Mouse (Mus musculus) gastrocnemius, postnatal 14 days (tissue): Measurements from ENCODE around the gene Ubp1. TPM values are rescaled to one million over a fixed set of nuclear protein-coding genes. Genes with fewer than 3 reads are reported as not detected.
A peak's percentile ranks its signal among the peaks of the same experiment; 100 is the strongest.
"Not testable (repeated sequence)": the region's sequence is repeated elsewhere in the genome, so short reads cannot be mapped to it uniquely, and the experiment has no call there.

Experiments used
- DNase-seq: peaks from one replicate; pipeline ENCODE4 v3.0.0; 2021; ENCODE audit warnings: mixed read lengths
- intact Hi-C: fragments of 180-260 bp; cut with DNase I; formaldehyde crosslinking; loops from one replicate; pipeline ENCODE4 v1.15.1; 2025; ENCODE audit warnings: low total_unique reads
- long read RNA-seq, 2 experiments: library from polyadenylated mRNA; stranded (forward); transcript quantifications; one replicate each; pipeline ENCODE4 v2.0.0; 2021
- total RNA-seq, 2 experiments: library from RNA; stranded (reverse); gene quantifications; 2 replicates each; pipeline ENCODE4 v1.2.3; 2021

The Ubp1 gene
- 10 to 100 TPM; 16.0 to 16.2 TPM for total RNA-seq
- long read RNA-seq, experiment 1, partial matches to known transcripts: 0 of 13 reads
- long read RNA-seq, experiment 1, other reads (novel, unspliced or antisense): 8 of 13 reads
- long read RNA-seq, experiment 2, partial matches to known transcripts: 0 of 12 reads
- long read RNA-seq, experiment 2, other reads (novel, unspliced or antisense): 3 of 12 reads

DNA sequence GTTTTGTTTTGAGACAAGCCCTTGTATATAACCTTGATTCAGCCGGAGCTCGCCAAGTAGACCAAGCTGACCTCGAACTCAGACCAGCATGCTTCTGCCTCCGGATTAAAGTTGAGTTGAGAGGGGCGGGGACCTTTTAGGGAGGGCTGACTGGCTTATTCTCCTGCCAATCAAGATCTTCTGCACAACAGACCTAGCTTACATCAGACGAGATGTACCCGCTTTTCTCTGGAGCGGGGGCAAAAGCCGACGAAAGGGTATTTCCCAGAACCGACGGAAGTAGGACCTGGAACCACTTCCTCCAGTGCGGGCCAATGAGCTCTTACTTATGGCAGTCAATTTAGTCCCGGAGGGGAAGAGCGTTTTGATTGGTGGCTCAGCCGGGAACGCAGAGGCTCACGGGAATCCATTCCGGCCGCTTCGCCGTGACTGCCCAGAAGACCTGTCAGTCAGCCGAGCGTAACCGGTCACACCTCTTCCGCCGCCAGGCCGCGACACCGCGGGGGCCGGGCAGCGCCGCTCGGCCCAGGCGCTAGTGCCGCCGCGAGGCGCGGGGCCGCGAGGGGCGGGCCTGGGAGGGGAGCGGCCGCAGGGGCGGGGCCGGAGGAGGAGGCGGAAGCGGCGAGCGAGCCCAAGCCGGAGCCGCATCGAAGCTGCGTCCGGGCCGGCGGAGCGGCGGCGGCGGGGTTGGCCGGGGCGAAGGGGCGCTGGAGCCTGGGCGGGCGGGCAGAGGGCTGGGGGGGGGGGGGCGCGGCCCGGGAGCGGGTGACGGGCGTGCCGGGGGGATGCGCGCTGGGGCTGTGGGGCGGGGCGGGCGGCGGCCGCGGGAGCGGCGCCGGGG is at the start of gene Ubp1:
Gene Ubp1 (plus strand): TSS at position 401 of the 841 bp plus-strand sequence.
- peak; percentile 96 for DNase-seq
- intact Hi-C loops: no loop called here

DNA sequence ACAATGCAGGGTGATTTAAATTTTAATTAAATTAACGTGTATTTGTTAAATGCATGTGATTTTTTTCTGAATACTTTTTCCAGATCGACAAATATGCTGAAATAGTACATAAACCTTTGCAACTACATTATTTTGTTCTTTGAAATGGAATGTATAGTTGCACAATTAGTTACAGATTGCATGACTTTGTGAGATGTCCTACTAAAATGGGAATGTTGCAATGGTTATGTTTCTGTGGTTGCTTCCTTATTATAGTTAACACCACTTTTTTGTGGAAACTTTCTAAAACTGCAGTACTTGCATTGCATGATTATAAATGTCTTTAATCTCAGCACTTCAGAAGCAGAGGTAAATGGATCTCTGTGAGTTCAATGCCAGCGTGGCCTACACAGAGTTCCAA is 35.8 kb upstream of the Ubp1 start:
- intact Hi-C loops: no loop called here
- no peak for DNase-seq

- intact Hi-C loops: loop anchor here (10.0 kb wide), 1 partner anchor 158 kb away; the partner anchor contains the start of gene Clasp2
- no peak for DNase-seq
These were observed 27.6 kb upstream of the Ubp1 start for GRCm38 (mm10) chr9:113903136-113903535.

DNA sequence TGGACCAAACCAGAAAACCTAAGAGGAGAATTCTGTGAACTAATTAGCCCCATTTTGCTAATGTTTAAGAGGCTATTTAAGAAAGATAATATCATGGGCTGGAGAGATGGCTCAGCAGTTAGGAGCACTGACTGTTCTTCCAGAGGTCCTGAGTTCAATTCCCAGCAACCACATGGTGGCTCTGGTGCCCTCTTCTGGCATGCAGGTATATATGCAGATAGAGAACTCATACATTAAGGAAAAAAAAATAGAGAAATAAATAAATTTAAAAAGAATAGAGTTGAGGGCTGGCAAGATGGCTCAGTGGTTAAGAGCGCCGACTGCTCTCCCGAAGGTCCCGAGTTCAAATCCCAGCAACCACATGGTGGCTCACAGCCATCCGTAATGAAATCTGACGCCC is 26.4 kb upstream of the Ubp1 start:
- intact Hi-C loops: loop anchor here (10.0 kb wide), 1 partner anchor 160 kb away; the partner anchor contains the start of gene Clasp2
- not testable (repeated sequence) for DNase-seq

DNA sequence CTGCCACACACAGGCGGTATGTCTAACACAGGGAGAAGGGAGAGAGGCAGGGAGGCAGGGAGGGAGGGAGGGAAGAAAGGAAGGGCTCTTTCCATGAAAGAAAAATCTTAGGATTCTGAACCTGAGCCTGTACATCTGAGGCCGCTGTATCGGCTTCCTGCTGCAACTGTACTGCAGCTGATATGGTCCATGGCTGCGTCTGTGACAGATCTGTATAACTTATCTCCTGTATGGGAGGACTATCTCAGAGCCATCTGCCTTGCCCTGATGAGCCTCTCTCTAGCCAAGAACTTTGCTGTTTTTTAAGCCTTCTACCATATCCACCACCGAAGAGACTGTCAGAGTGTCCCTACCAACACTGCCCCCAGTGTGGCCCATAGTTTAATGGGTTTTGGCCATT is 14.9 kb upstream of the Ubp1 start:
- intact Hi-C loops: no loop called here
- no peak for DNase-seq

GRCm38 (mm10) chr9:113922677-113923076 is 8.1 kb upstream of the Ubp1 start:
- intact Hi-C loops: no loop called here
- no peak for DNase-seq

DNA sequence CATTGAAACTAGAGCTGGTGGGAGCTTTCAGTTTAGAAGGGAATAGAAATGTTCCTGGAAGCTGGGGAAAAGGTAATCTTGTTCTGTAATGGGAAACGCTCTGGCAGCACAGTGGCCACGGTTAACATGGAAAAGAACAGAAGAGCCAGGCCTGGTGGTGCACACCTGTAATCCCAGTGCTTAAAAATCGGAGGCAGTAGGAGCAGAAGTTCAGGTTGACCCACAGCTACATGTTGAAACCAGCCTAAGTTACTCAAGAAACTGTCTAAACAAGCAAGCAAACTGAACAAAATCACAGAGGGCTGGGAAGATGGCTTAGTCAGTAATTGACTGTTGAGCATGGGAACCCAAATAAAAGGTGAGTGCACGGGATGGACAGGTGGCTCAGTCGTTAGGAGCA is 5.9 kb upstream of the Ubp1 start:
- no peak for DNase-seq
- intact Hi-C loops: no loop called here

DNA sequence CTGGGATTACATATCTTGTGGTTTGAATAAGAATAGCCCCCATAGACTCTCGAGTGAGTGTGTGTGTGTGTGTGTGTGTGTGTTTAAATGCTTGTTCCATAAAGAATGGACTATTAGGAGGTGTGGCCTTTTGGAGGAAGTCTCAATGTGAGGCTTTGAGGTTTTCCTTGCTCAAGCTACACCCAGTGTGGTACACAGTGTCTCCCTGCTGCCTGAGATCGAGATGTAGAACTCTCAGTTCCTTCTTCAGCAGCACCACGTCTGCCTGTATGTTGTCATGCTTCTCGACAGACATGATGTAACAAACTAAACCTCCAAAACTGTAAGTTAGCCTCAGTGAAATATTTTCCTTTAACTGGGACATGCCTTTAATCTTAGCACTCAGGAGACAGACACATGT is 2.1 kb upstream of the Ubp1 start:
- DNase-seq: no peak
- intact Hi-C loops: no loop called here

DNA sequence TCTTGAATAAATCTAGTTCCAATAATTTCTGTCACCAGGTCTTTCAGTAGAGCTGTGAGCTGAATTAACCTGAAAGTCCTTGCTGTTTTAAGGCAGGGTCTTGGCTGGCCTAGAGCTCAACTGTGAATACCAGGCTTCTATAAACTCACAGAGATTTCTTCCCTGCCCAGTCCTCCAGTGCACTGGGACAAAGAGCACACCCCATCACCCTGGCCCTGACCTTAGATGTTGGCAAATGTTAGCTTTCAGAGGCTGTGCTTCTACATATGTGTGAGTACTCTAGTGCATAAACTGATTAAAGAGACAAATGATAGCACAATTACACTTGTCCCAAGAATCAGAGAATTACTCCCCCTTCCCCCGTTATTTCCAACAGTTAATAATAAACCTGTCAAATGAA is 1.1 kb upstream of the Ubp1 start:
- DNase-seq: no peak
- intact Hi-C loops: no loop called here

DNA sequence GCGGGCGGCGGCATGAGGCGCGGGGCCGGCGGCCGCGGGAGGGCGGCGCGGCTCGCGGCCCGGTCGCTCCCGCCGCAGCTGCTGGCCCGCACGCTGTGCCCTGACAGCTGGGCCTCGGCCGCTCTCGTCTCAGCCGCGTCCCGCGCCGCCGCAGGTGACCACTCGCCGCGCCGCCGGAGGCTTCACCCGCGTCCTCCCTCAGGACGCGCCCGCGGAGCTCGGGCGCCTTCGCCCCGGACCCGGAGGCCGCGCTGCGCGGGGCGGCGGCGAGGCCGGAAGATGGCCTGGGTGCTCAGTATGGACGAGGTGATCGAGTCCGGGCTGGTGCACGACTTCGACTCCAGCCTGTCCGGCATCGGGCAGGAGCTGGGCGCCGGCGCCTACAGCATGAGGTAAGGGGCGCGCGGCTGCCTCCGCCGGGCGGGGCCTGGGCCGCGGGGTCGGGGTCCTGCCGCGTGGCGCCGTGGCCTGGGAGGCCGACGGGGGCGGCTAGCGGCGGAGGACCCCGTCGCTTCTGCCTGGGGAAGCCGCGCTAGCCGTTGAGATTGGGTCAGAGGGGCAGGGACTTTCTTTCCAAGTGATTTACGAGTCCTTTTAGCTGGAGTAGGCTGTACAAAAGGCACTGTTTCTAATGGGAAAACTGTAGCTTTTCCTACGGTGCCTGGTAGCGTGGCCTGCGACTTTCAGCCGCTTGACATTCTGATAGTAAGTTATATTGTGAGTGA is 803 bp downstream of the Ubp1 start:
- peak; percentile 37 for DNase-seq
- intact Hi-C loops: no loop called here

GRCm38 (mm10) chr9:113932100-113932470 is 1.4 kb downstream of the Ubp1 start:
- no peak for DNase-seq
- intact Hi-C loops: no loop called here

DNA sequence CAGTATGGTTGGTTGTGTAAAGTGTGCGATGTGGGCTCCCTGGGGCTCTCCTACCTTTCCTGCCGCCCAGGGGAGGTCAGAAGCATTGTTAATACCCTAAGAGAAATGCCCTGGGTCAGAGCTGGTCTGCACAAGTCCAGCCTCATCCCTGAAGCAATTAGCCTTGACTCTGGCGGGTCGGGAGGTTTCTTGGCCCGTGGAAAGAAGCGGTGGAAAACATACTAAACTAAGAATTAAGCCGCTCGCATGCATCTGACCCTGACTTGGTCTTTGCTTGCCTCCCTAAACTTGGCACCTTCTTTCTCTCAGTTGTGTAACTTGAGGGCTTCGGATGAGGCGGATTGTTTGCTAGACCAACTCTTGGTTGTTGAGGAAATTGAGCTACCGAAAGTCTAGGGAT is 1.8 kb downstream of the Ubp1 start:
- no peak for DNase-seq
- intact Hi-C loops: no loop called here

GRCm38 (mm10) chr9:113935638-113936037 is 4.9 kb downstream of the Ubp1 start:
- DNase-seq: no peak
- intact Hi-C loops: no loop called here

GRCm38 (mm10) chr9:113939063-113939850 is 8.5 kb downstream of the Ubp1 start:
- no peak for DNase-seq
- intact Hi-C loops: no loop called here

DNA sequence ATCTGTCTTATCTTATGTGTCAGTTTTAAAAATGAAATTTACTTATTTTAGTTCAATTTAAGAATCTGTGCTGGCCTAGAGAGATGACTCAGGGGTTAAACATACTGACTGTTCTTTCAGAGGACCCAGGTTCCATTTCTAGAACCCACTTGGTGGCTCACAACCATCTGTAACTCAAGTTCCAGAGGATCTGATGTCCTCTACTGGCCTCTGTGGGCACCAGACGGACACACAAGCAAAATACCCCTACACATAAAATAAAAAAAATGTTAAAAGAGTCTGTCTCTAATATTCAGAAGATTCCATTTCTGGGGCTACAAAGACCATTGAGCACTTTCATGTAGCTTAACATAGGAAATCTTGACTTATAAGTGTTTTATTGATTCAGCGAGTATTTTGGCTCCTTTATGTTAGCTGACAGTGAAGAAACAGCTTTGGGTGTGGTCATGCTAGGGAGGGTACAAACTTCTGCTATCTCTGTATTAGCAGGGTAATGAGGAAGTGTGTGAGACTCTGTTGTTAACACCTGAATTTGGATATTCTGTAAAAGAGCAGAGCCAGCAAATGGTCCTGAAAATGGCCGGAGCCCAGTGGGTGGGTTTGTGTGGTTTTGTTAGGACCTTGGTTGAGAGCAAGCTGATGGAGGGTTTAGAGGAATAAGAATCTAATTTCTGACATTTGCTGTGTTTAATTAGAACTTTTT is 10.5 kb downstream of the Ubp1 start:
- intact Hi-C loops: no loop called here

GRCm38 (mm10) chr9:113943372-113943771 is 12.6 kb downstream of the Ubp1 start:
- intact Hi-C loops: no loop called here
- DNase-seq: no peak

More for the DNA sequence above, 10.5 kb downstream of the Ubp1 start:
- DNase-seq: no peak

DNA sequence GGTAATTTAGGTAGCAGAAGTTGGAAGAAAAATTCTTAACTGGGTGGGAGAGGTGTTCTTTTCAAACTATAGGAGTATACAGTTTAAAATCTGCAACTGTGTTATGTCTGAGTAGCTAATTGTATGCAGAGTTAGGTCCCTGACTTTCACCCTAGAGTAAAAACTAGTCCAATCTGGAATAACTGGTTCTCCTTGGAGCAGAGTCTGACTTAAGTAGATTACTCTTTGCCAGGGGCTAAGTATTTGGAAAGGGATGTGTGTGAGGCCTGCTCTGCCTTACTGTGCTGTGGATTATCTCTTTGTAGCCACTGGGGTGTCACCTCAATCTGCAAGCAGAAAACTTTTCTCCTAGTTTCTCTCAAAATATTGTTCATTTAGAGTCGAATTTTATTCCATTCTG is 16.5 kb downstream of the Ubp1 start:
- DNase-seq: no peak
- intact Hi-C loops: no loop called here

- DNase-seq: no peak
- intact Hi-C loops: no loop called here
These were observed 27.0 kb downstream of the Ubp1 start for GRCm38 (mm10) chr9:113957777-113958176.

GRCm38 (mm10) chr9:113963718-113964117 is 33.0 kb downstream of the Ubp1 start:
- DNase-seq: no peak
- intact Hi-C loops: no loop called here
